Mouse (Mus musculus) kidney, adult 2 months (tissue): Measurements from ENCODE around the gene Proser3. TPM values are rescaled to one million over a fixed set of nuclear protein-coding genes. Genes with fewer than 3 reads are reported as not detected.

Source experiments
- DNase-seq: peaks from one replicate; pipeline ENCODE4 v3.0.0; 2021
- H3K27ac ChIP-seq: fragments of 200-500 bp; 2 replicates; pipeline ENCODE4 v1.5.1; 2012; ENCODE audit warnings: low read depth, low read length, control low read depth, inconsistent platforms; ENCODE audit not compliant: insufficient read depth
- H3K27me3 ChIP-seq: fragments of 200-500 bp; replicated peaks from 2 replicates; pipeline ENCODE4 v1.6.1; 2012; ENCODE audit warnings: mild to moderate bottlenecking, moderate library complexity, low read length, inconsistent platforms; ENCODE audit not compliant: control insufficient read depth, insufficient read depth
- H3K36me3 ChIP-seq: fragments of 200-500 bp; 2 replicates; pipeline ENCODE4 v1.6.1; 2012; ENCODE audit warnings: mild to moderate bottlenecking, moderate library complexity, low read length, inconsistent platforms; ENCODE audit not compliant: control insufficient read depth, insufficient read depth
- H3K4me1 ChIP-seq: fragments of 200-500 bp; 2 replicates; pipeline ENCODE4 v1.6.1; 2011; ENCODE audit warnings: low read length; ENCODE audit not compliant: control insufficient read depth, insufficient read depth
- H3K4me3 ChIP-seq: fragments of 200-500 bp; 2 replicates; pipeline ENCODE4 v1.5.1; 2011; ENCODE audit warnings: mild to moderate bottlenecking, low read depth, low read length, control low read depth; ENCODE audit not compliant: insufficient read depth
- CTCF ChIP-seq: fragments of 200-500 bp; conservative IDR thresholded peaks from 2 replicates; pipeline ENCODE4 v1.5.1; 2011; ENCODE audit warnings: low read depth, mild to moderate bottlenecking, control low read depth, low read length, moderate library complexity, mixed read lengths; ENCODE audit not compliant: insufficient read depth, insufficient read length
- POLR2A ChIP-seq: fragments of 200-500 bp; IDR thresholded peaks from one replicate; pipeline ENCODE4 v1.6.1; 2011; ENCODE audit warnings: low read depth, low read length, control low read depth
- WGBS: fragments of 180-500 bp; shearing (Covaris S2); methylation state at CpG from one replicate; pipeline ENCODE4 v1.1.7; 2018; 5-methylcytosine and 5-hydroxymethylcytosine counted together
- polyA plus RNA-seq: library from polyadenylated mRNA; depleted of rRNA; stranded (reverse); fragments of >200 nt; gene quantifications from 2 replicates; pipeline ENCODE4 v1.2.3, GENCODE M21; 2012

The Proser3 gene
- polyA plus RNA-seq, 1 experiment, result 7.1 TPM

DNA sequence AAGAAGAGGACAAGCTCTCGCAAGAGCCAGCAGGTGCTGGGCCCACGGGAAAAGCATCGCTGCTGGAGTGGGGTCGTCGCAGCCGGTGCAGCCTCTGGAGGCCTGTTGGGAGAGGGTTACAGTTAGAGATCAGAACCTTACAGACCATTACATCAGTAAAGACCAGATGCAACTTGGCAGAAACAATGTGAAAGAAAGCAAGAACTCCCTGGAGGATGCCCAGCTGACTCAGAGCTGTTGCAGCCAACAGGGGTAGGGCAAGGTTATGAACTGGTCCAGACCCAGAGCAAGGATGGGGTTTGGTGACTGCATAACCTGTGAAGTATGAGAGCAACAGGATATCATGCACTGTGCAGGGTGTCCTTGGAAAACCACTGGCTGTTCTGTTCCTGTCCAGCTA is 27.6 kb downstream of the Proser3 start:
- no peaks in the 10 kb centered on the region for H3K27me3 ChIP-seq
- H3K27ac ChIP-seq, result no peak overlapping the region
- no peaks in the 10 kb centered on the region for H3K36me3 ChIP-seq
- no peak overlapping the region for H3K4me3 ChIP-seq
- no peaks in the 10 kb centered on the region for H3K4me1 ChIP-seq
- whole genome bisulfite sequencing, result 91% methylated on average over 6 of the region's 6 CpGs
- DNase-seq, result no peak
- TF ChIP-seq CTCF (no peak), POLR2A (no peak)

DNA sequence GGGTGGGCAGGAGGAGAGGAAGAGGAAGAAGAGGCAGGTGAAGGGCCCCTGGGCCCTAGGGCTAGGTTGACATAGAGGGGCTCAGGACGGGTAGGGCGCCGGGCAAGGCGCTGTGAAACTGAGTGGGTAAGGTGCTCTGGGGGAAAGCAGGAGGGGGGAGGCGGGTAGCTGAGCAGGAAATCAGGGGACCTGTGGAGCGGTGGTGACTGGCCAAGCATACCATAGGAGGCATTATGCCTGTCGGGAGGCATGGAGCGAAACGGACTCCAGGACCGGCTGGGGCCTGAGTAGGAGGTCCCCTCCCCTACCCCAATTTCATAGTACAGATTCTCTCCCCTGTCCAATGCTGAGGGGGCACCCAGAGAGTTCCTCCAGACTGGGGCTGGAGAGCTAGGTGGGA is 29.2 kb downstream of the Proser3 start:
- TF ChIP-seq POLR2A (no peak), CTCF (no peak)
- Histone ChIP-seq H3K36me3 (no peaks in the 10 kb centered on the region), H3K27ac (no peak overlapping the region), H3K4me3 (no peak overlapping the region), H3K4me1 (no peaks in the 10 kb centered on the region), H3K27me3 (no peaks in the 10 kb centered on the region)
- no peak for DNase-seq
- 68% methylated on average over 10 of the region's 10 CpGs for WGBS

DNA sequence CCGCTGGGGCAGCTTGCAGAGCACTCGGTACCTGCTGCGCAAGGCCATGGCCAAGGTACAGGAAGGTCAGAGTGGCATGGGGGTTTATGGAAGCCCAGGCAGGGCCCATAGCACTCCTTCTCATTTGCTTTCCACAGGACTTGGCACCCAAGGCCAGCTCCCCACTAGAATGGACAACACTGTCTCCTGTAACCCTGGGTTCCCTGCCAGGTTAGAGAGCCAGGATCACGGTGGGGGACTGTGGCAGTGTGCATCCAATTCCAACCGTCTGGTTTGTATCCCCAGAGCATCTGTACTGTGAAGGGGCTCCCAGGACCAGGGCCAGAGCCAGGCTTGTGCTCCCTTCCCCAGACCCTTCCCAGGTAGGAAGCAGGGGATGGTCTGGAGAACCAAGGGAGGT is 31.2 kb downstream of the Proser3 start:
- Histone ChIP-seq H3K4me1 (no peaks in the 10 kb centered on the region), H3K36me3 (no peaks in the 10 kb centered on the region), H3K4me3 (no peak overlapping the region), H3K27me3 (no peaks in the 10 kb centered on the region), H3K27ac (no peak overlapping the region)
- 71% methylated on average over 5 of the region's 5 CpGs for WGBS
- TF ChIP-seq POLR2A (no peak), CTCF (no peak)
- no peak for DNase-seq

- H3K4me3 ChIP-seq, result no peak overlapping the region
- no peaks in the 10 kb centered on the region for H3K27me3 ChIP-seq
- H3K27ac ChIP-seq, result no peak overlapping the region
- H3K4me1 ChIP-seq, result no peaks in the 10 kb centered on the region
- peak; percentile 17 for DNase-seq
- no peaks in the 10 kb centered on the region for H3K36me3 ChIP-seq
- WGBS, result 53% methylated on average over 4 of the region's 4 CpGs
- TF ChIP-seq CTCF (no peak), POLR2A (no peak)
Observed at GRCm38 (mm10) chr7:30520396-30520795, 31.7 kb downstream of the Proser3 start.

DNA sequence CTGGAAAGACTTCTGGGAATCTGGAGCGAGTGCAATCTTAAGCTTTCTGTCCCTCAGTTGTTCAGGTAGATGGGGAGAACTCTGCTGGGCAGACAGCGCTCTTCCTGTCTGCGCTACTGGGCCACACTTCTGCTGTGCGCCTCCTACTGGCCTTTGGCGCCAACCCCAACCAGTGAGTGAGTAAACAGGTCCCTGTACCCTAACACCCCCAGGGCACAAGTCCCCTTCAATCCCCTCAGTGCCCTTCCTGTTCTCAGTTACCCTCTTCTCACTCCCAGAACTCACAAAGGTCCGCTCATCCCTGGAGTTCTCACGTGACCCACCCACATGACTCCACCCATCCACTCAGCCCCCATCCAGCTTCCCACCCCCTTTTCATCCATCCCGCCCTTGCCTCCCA is 33.8 kb downstream of the Proser3 start:
- Histone ChIP-seq H3K4me1 (no peaks in the 10 kb centered on the region), H3K27ac (no peak overlapping the region), H3K27me3 (no peaks in the 10 kb centered on the region), H3K36me3 (no peaks in the 10 kb centered on the region), H3K4me3 (no peak overlapping the region)
- DNase-seq, result no peak
- 57% methylated on average over 8 of the region's 8 CpGs for WGBS
- TF ChIP-seq POLR2A (no peak), CTCF (no peak)

GRCm38 (mm10) chr7:30515003-30515760 is 36.9 kb downstream of the Proser3 start:
- peak; percentile 23 for DNase-seq
- no peak for TF ChIP-seq CTCF
- no peak for TF ChIP-seq POLR2A
- Histone ChIP-seq H3K36me3 (no peaks in the 10 kb centered on the region), H3K27ac (no peak overlapping the region), H3K4me1 (no peaks in the 10 kb centered on the region), H3K27me3 (no peaks in the 10 kb centered on the region), H3K4me3 (no peak overlapping the region)
- WGBS, result 59% methylated on average over 24 of the region's 24 CpGs

DNA sequence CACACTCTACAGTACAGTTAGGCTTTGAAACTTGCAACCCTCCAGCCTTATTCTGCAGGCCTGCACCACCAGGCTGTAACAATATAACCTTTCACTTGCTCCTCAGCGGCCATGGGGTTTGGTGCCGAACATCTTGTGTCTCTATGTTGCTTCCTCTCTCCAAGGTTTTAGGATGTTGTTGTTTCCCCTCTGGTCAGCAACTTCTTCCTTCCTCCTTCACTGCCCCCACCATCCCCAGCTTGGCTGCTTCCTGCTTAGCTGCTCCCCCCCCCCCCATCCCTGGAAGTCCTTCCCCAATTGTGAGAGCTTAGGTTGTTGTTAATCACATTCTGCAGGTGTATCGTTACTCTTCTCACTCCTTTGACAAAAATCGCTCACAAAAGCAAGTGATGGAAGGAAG is 44.0 kb downstream of the Proser3 start:
- H3K27ac ChIP-seq, result no peak overlapping the region
- H3K4me1 ChIP-seq, result no peaks in the 10 kb centered on the region
- no peaks in the 10 kb centered on the region for H3K36me3 ChIP-seq
- H3K4me3 ChIP-seq, result no peak overlapping the region
- WGBS, result 58% methylated on average over 4 of the region's 4 CpGs
- TF ChIP-seq CTCF, result no peak
- TF ChIP-seq POLR2A, result no peak
- DNase-seq, result no peak
- no peaks in the 10 kb centered on the region for H3K27me3 ChIP-seq
